Mouse (Mus musculus): ENCODE results near the gene Tgif1.

GRCm38 (mm10) chr17:70844971-70845370 lies 8.4 kb downstream of the Tgif1 start:
- TF ChIP-seq POLR2A (IDR thresholded peaks at IDR 0.05; ENCODE audit: borderline replicate concordance, extremely low read depth, insufficient read depth, insufficient read length, poor library complexity, severe bottlenecking) (no peak), CTCF (IDR thresholded peaks at IDR 0.05; ENCODE audit: borderline replicate concordance, extremely low read depth, insufficient read depth, insufficient read length) (no peak)

All from brain, embryonic 14.5 days (tissue).